Mouse (Mus musculus) heart, embryonic 16.5 days (tissue): ENCODE measurements around the gene Atxn7l3. TPM values are rescaled to one million over a fixed set of nuclear protein-coding genes. Genes with fewer than 3 reads are reported as not detected.

Source experiments
- ATAC-seq: fragments of 200-750 bp; cut with Nextera tagmentation; replicated peaks from 2 replicates; pipeline ENCODE4 v1.8.0; 2017; ENCODE audit warnings: moderate number of reproducible peaks; ENCODE audit not compliant: insufficient read depth, low FRiP score; ENCODE audit errors: extremely low read depth
- H3K27ac ChIP-seq: fragments of 300-500 bp; sonication (generic); 2 replicates; pipeline ENCODE4 v1.5.1; 2014; ENCODE audit warnings: mild to moderate bottlenecking, low read length, control low read depth, moderate library complexity
- H3K27me3 ChIP-seq: fragments of 300-500 bp; sonication (generic); 2 replicates; pipeline ENCODE4 v1.6.1; 2014; ENCODE audit warnings: low read length, mixed read lengths; ENCODE audit not compliant: control insufficient read depth, insufficient read depth
- H3K36me3 ChIP-seq: fragments of 300-500 bp; sonication (generic); 2 replicates; pipeline ENCODE4 v1.6.1; 2014; ENCODE audit not compliant: control insufficient read depth, insufficient read depth
- H3K4me1 ChIP-seq: fragments of 300-500 bp; sonication (generic); 2 replicates; pipeline ENCODE4 v1.6.1; 2014; ENCODE audit warnings: low read length, mixed read lengths; ENCODE audit not compliant: control insufficient read depth, insufficient read depth
- H3K4me2 ChIP-seq: fragments of 300-500 bp; sonication (generic); 2 replicates; pipeline ENCODE4 v1.6.1; 2014; ENCODE audit warnings: low read depth, mild to moderate bottlenecking, control low read depth, low read length
- H3K4me3 ChIP-seq: fragments of 300-500 bp; sonication (generic); 2 replicates; pipeline ENCODE4 v1.5.1; 2014; ENCODE audit warnings: mild to moderate bottlenecking, control low read depth, low read length
- H3K9ac ChIP-seq: fragments of 300-500 bp; sonication (generic); 2 replicates; pipeline ENCODE4 v1.6.1; 2014; ENCODE audit warnings: low read length, control low read depth
- H3K9me3 ChIP-seq: fragments of 300-500 bp; sonication (generic); replicated peaks from 2 replicates; pipeline ENCODE4 v1.6.1; 2016; ENCODE audit warnings: low read length; ENCODE audit not compliant: control insufficient read depth
- WGBS: fragments of 180-500 bp; shearing (Covaris S2); extraction: QIAGEN DNeasy Blood & Tissue Kit; methylation state at CpG from one replicate; pipeline ENCODE4 v1.1.7; 2014; 5-methylcytosine and 5-hydroxymethylcytosine counted together
- polyA plus RNA-seq: library from polyadenylated mRNA; unstranded; fragments of >200 nt; fragmentation: Nextera tagmentation; extraction: Ambion mirVana; gene quantifications from 2 replicates; pipeline ENCODE4 v1.2.1, GENCODE M21; 2015

Atxn7l3 gene
- polyA plus RNA-seq, 1 experiment from 2014 or later, result 7.1 TPM

- no peaks in the 10 kb centered on the region for H3K27me3 ChIP-seq
- H3K4me3 ChIP-seq, result no peak overlapping the region
- ATAC-seq, result no peak
- no peak overlapping the region for H3K9ac ChIP-seq
- 68% methylated on average over 6 of the region's 6 CpGs for WGBS
- no peak overlapping the region for H3K4me2 ChIP-seq
- H3K9me3 ChIP-seq, result no peaks in the 10 kb centered on the region
- H3K27ac ChIP-seq, result no peak overlapping the region
- peaks cover 3% of the 10 kb centered on the region; the same call in 1 of the 2 replicates for H3K4me1 ChIP-seq
- H3K36me3 ChIP-seq, result no peaks in the 10 kb centered on the region
Observed at GRCm38 (mm10) chr11:102321931-102322330, 25.5 kb upstream of the Atxn7l3 start.

- H3K4me2 ChIP-seq, result peak overlapping the region; percentile 97
- H3K4me3 ChIP-seq, result peak overlapping the region; percentile 96
- peaks cover 10% of the 10 kb centered on the region for H3K4me1 ChIP-seq
- no peaks in the 10 kb centered on the region for H3K27me3 ChIP-seq
- H3K9ac ChIP-seq, result peak overlapping the region; percentile 97
- H3K9me3 ChIP-seq, result no peaks in the 10 kb centered on the region
- WGBS, result 12% methylated on average over 10 of the region's 10 CpGs
- H3K27ac ChIP-seq, result peak overlapping the region; percentile 99
- H3K36me3 ChIP-seq, result no peaks in the 10 kb centered on the region
- no peak; the same call in 1 of the 2 replicates for ATAC-seq
Observed at GRCm38 (mm10) chr11:102320686-102321005, 24.2 kb upstream of the Atxn7l3 start.

DNA sequence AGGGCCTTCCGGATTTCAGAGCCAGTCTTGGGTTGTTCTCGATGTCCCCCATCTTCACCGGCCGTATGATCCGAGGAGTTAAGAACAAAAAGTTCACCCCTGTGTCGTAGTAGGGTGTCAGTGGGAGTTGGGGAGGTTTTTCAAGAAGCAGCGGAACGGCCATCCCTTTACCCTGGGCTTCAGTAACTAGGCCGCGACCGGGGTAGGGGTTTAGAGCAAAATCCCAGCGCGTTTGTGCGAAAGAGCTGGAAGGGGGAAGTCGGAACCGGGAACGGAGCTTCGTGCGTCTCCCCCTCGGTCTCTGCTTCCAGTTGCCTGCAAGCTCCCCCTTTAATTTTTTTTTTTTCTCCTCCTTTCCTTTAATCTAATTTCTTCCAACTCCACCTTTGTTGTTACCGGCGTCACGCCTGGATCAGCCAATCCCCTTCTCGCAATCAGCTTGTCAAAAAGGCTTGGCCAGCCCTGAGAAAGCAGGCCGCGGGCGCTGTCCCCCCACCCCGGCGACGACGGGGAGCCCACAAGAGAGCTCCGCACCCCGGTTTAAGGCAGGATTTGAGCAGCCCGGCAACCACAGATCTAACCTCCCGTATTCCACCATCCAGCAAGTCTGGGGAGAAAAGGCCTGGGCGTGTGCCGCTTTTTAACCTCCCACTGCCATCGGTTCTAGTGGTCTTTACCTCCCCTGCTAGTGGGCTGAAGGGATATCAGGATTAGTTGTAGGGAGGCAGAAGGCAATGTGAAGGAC lies 23.7 kb upstream of the Atxn7l3 start:
- Histone ChIP-seq H3K4me1 (peaks cover 14% of the 10 kb centered on the region), H3K9me3 (no peaks in the 10 kb centered on the region), H3K27ac (peak overlapping the region; percentile 99), H3K36me3 (no peaks in the 10 kb centered on the region; the same call in 1 of the 2 replicates), H3K9ac (peak overlapping the region; percentile 97), H3K4me3 (peak overlapping the region; percentile 96), H3K27me3 (no peaks in the 10 kb centered on the region), H3K4me2 (peak overlapping the region; percentile 97)
- WGBS, result under 1% methylated on average over 38 of the region's 38 CpGs
- no peak for ATAC-seq

GRCm38 (mm10) chr11:102319410-102319792 lies 23.0 kb upstream of the Atxn7l3 start, which contains the start of gene Ubtf:
TSS of gene Ubtf (minus strand) at chr11:102319742.
- Histone ChIP-seq H3K4me2 (peak within 1 kb of the TSS; percentile 97), H3K9me3 (no peaks in the 10 kb centered on the region), H3K36me3 (peaks cover 7% of the 10 kb centered on the region), H3K27me3 (no peaks in the 10 kb centered on the region), H3K9ac (peak within 1 kb of the TSS; percentile 97), H3K4me1 (peaks cover 14% of the 10 kb centered on the region), H3K4me3 (peak within 1 kb of the TSS; percentile 96), H3K27ac (peak within 1 kb of the TSS; percentile 99)
- no peak for ATAC-seq
- under 1% methylated on average over 25 of the region's 25 CpGs for WGBS

GRCm38 (mm10) chr11:102318576-102319409 lies 22.4 kb upstream of the Atxn7l3 start:
- Histone ChIP-seq H3K4me2 (peak overlapping the region; percentile 97), H3K27me3 (no peaks in the 10 kb centered on the region), H3K4me3 (peak overlapping the region; percentile 96), H3K4me1 (peaks cover 14% of the 10 kb centered on the region), H3K9ac (peak overlapping the region; percentile 97), H3K9me3 (no peaks in the 10 kb centered on the region), H3K36me3 (peaks cover 13% of the 10 kb centered on the region), H3K27ac (peak overlapping the region; percentile 99)
- WGBS, result under 1% methylated on average over 53 of the region's 84 CpGs
- no peak for ATAC-seq

GRCm38 (mm10) chr11:102317901-102318575 lies 21.6 kb upstream of the Atxn7l3 start:
- Histone ChIP-seq H3K9me3 (no peaks in the 10 kb centered on the region), H3K27ac (peak overlapping the region; percentile 99), H3K4me2 (peak overlapping the region; percentile 97), H3K36me3 (peaks cover 21% of the 10 kb centered on the region), H3K27me3 (no peaks in the 10 kb centered on the region), H3K4me3 (peak overlapping the region; percentile 96), H3K4me1 (peaks cover 14% of the 10 kb centered on the region), H3K9ac (peak overlapping the region; percentile 97)
- 0% methylated on average over 46 of the region's 77 CpGs for WGBS
- ATAC-seq, result peak; percentile 60

DNA sequence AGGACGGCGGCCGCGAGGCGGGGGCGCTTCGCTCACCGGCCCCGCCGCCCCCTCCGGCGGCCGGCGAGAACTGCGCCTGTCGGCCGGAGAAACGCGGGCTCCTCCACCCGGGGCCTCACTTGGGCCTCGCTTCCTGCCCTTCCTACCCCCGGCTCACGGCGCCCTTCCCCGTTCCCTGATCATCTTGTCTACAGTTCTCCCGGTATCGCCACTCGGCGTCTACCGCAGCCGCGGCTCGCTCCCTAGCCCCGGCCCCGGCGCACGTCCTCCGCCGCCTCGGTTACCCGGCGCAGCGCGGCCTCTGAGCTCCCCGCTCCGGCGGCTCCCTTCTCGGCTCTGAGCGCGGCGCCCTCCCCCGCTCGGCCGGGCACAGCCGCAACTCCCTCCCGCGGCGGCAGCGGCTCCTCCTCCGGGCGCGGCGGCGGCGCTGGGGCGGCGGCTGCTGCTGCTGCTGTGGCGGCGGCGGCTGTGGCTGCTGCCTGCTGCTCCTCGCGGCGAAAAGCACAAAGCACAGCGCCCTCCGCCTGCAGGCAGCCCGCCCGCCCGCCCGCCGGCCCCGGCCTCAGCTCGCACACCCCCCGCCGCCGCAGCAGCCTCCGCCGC lies 21.0 kb upstream of the Atxn7l3 start:
- peaks cover 14% of the 10 kb centered on the region for H3K4me1 ChIP-seq
- H3K9ac ChIP-seq, result peak overlapping the region; percentile 97
- peaks cover 26% of the 10 kb centered on the region for H3K36me3 ChIP-seq
- peak overlapping the region; percentile 96 for H3K4me3 ChIP-seq
- no peaks in the 10 kb centered on the region for H3K27me3 ChIP-seq
- under 1% methylated on average over 84 of the region's 87 CpGs for WGBS
- no peaks in the 10 kb centered on the region for H3K9me3 ChIP-seq
- H3K27ac ChIP-seq, result peak overlapping the region; percentile 99
- peak overlapping the region; percentile 97 for H3K4me2 ChIP-seq
- ATAC-seq, result 0 out of 2 replicates have a peak, but pooled peaks have one; percentile 3

DNA sequence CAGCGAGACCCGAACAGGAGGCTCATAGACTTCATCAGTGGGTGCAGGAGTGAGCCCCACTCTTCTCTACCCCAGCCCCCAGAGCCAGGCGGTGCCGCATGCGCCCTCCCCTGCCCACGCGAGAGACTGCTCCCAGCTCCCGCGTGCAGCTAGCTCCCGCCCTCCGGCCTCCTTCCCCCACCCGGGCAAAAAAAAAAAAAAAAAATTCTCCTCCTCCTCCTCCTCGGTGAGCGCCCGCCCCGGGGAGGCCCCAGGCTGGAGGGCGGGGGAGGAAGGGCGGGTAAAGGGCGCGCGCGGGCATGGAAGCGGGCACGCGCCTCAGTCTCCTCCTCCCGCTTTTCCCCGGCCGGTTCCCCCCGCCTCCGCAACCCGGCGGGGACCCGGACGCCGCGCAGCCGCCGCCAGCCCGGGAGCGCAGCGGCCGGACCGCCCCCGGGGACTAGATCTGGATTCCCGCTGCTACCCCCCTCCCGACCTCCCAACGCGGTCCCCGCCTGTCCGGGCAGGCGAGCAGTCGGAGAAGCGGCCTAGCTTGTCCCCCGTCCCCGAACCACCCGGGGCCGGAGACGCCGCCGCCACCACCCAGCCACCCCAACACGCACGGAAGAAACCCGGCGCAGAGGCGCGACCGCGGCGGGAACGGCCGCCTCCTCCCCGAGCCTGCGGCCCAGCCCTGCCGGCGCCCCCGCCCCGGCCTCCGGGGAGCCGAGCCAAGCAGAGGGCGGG lies 20.3 kb upstream of the Atxn7l3 start:
- Histone ChIP-seq H3K4me2 (peak overlapping the region; percentile 97), H3K9me3 (no peaks in the 10 kb centered on the region), H3K4me3 (peak overlapping the region; percentile 96), H3K36me3 (peaks cover 26% of the 10 kb centered on the region), H3K27ac (peak overlapping the region; percentile 99), H3K27me3 (no peaks in the 10 kb centered on the region), H3K4me1 (peaks cover 14% of the 10 kb centered on the region), H3K9ac (peak overlapping the region; percentile 97)
- ATAC-seq, result peak; percentile 43
- WGBS, result under 1% methylated on average over 62 of the region's 80 CpGs
